Mouse (Mus musculus) heart, embryonic 15.5 days (tissue): ENCODE data around the gene Ralgps2. TPM values are rescaled to one million over a fixed set of nuclear protein-coding genes. Genes with fewer than 3 reads are reported as not detected.

ENCODE experiments used
- ATAC-seq: fragments of 200-750 bp; cut with Nextera tagmentation; replicated peaks from 2 replicates; pipeline ENCODE4 v1.8.0; 2017; ENCODE audit warnings: low read depth, moderate TSS enrichment; ENCODE audit not compliant: insufficient number of reproducible peaks, insufficient read depth, low FRiP score
- H3K27ac ChIP-seq: fragments of 300-500 bp; sonication (generic); 2 replicates; pipeline ENCODE4 v1.5.1; 2015; ENCODE audit warnings: mild to moderate bottlenecking, inconsistent platforms
- H3K27me3 ChIP-seq: fragments of 300-500 bp; sonication (generic); 2 replicates; pipeline ENCODE4 v1.6.1; 2015; ENCODE audit warnings: inconsistent platforms
- H3K36me3 ChIP-seq: fragments of 300-500 bp; sonication (generic); 2 replicates; pipeline ENCODE4 v1.6.1; 2015; ENCODE audit warnings: mild to moderate bottlenecking, inconsistent platforms
- H3K4me1 ChIP-seq: fragments of 300-500 bp; sonication (generic); replicated peaks from 2 replicates; pipeline ENCODE4 v1.6.1; 2015; ENCODE audit warnings: inconsistent platforms
- H3K4me2 ChIP-seq: fragments of 300-500 bp; sonication (generic); 2 replicates; pipeline ENCODE4 v1.6.1; 2015; ENCODE audit warnings: inconsistent platforms, mild to moderate bottlenecking, moderate library complexity
- H3K4me3 ChIP-seq: fragments of 300-500 bp; sonication (generic); 2 replicates; pipeline ENCODE4 v1.5.1; 2015; ENCODE audit warnings: mild to moderate bottlenecking, inconsistent platforms
- H3K9ac ChIP-seq: fragments of 300-500 bp; sonication (generic); 2 replicates; pipeline ENCODE4 v1.6.1; 2015; ENCODE audit warnings: mild to moderate bottlenecking, inconsistent platforms
- H3K9me3 ChIP-seq: fragments of 300-500 bp; sonication (generic); replicated peaks from 2 replicates; pipeline ENCODE4 v1.6.1; 2016; ENCODE audit warnings: inconsistent platforms
- WGBS: fragments of 180-500 bp; shearing (Covaris S2); methylation state at CpG from one replicate; pipeline ENCODE4 v1.1.7; 2015; ENCODE audit warnings: mixed read lengths; 5-methylcytosine and 5-hydroxymethylcytosine counted together
- polyA plus RNA-seq: library from polyadenylated mRNA; unstranded; fragments of >200 nt; fragmentation: Nextera tagmentation; extraction: Ambion mirVana; gene quantifications from 2 replicates; pipeline ENCODE4 v1.2.1, GENCODE M21; 2015

Gene Ralgps2
- polyA plus RNA-seq, 1 experiment from 2014 or later, result 54.1 TPM

- ATAC-seq, result no peak
- 74% methylated on average over 4 of the region's 4 CpGs for WGBS
- no peaks in the 10 kb centered on the region for H3K9me3 ChIP-seq
- peaks cover 43% of the 10 kb centered on the region for H3K4me1 ChIP-seq
- no peaks in the 10 kb centered on the region for H3K36me3 ChIP-seq
- H3K4me3 ChIP-seq, result peak overlapping the region; percentile 38
- peak overlapping the region; percentile 85 for H3K27ac ChIP-seq
- H3K27me3 ChIP-seq, result no peaks in the 10 kb centered on the region
- peak overlapping the region; percentile 42 for H3K9ac ChIP-seq
- peak overlapping the region; percentile 53 for H3K4me2 ChIP-seq
These were observed 159.8 kb downstream of the Ralgps2 start for GRCm38 (mm10) chr1:156779595-156779994.

- peak overlapping the region; percentile 85 for H3K27ac ChIP-seq
- H3K9me3 ChIP-seq, result no peaks in the 10 kb centered on the region
- 29% methylated on average over 6 of the region's 6 CpGs for WGBS
- peak; percentile 81 for ATAC-seq
- no peaks in the 10 kb centered on the region for H3K27me3 ChIP-seq
- H3K36me3 ChIP-seq, result no peaks in the 10 kb centered on the region
- H3K4me2 ChIP-seq, result peak overlapping the region; percentile 53
- H3K9ac ChIP-seq, result peak overlapping the region; percentile 42
- H3K4me1 ChIP-seq, result peaks cover 40% of the 10 kb centered on the region
- peak overlapping the region; percentile 38 for H3K4me3 ChIP-seq
These were observed 160.4 kb downstream of the Ralgps2 start for GRCm38 (mm10) chr1:156778977-156779376.

GRCm38 (mm10) chr1:156777896-156778295 is 161.5 kb downstream of the Ralgps2 start:
- no peaks in the 10 kb centered on the region for H3K36me3 ChIP-seq
- 94% methylated on average over 4 of the region's 4 CpGs for WGBS

GRCm38 (mm10) chr1:156775983-156776382 is 163.4 kb downstream of the Ralgps2 start:
- 91% methylated on average over 7 of the region's 7 CpGs for WGBS
- Histone ChIP-seq H3K27me3 (no peaks in the 10 kb centered on the region), H3K4me1 (peaks cover 22% of the 10 kb centered on the region), H3K4me2 (no peak overlapping the region), H3K9me3 (no peaks in the 10 kb centered on the region), H3K36me3 (no peaks in the 10 kb centered on the region), H3K9ac (no peak overlapping the region), H3K4me3 (no peak overlapping the region), H3K27ac (no peak overlapping the region)
- no peak for ATAC-seq

More at GRCm38 (mm10) chr1:156777896-156778295, 161.5 kb downstream of the Ralgps2 start:
- Histone ChIP-seq H3K9me3 (no peaks in the 10 kb centered on the region), H3K27ac (no peak overlapping the region), H3K4me1 (peaks cover 40% of the 10 kb centered on the region), H3K27me3 (no peaks in the 10 kb centered on the region), H3K4me2 (no peak overlapping the region), H3K9ac (no peak overlapping the region), H3K4me3 (no peak overlapping the region)
- ATAC-seq, result no peak

GRCm38 (mm10) chr1:156775190-156775589 is 164.2 kb downstream of the Ralgps2 start:
- no peak overlapping the region for H3K4me2 ChIP-seq
- ATAC-seq, result no peak
- WGBS, result 80% methylated on average over 4 of the region's 4 CpGs
- H3K9ac ChIP-seq, result no peak overlapping the region
- no peak overlapping the region for H3K27ac ChIP-seq
- H3K4me1 ChIP-seq, result peaks cover 16% of the 10 kb centered on the region
- H3K4me3 ChIP-seq, result no peak overlapping the region
- H3K27me3 ChIP-seq, result no peaks in the 10 kb centered on the region
- no peaks in the 10 kb centered on the region for H3K36me3 ChIP-seq
- no peaks in the 10 kb centered on the region for H3K9me3 ChIP-seq

GRCm38 (mm10) chr1:156770845-156771244 is 168.6 kb downstream of the Ralgps2 start:
- Histone ChIP-seq H3K9me3 (0 out of 2 replicates have a peak, but pooled peaks cover 8% of the 10 kb centered on the region), H3K27me3 (no peaks in the 10 kb centered on the region), H3K4me1 (no peaks in the 10 kb centered on the region), H3K4me2 (no peak overlapping the region), H3K27ac (no peak overlapping the region), H3K36me3 (no peaks in the 10 kb centered on the region), H3K4me3 (no peak overlapping the region), H3K9ac (no peak overlapping the region)
- WGBS, result 97% methylated on average over 10 of the region's 10 CpGs
- ATAC-seq, result no peak

- no peak overlapping the region for H3K27ac ChIP-seq
- H3K9me3 ChIP-seq, result 0 out of 2 replicates have a peak, but pooled peaks cover 8% of the 10 kb centered on the region
- ATAC-seq, result no peak
- no peaks in the 10 kb centered on the region for H3K27me3 ChIP-seq
- no peaks in the 10 kb centered on the region for H3K36me3 ChIP-seq
- WGBS, result 69% methylated on average over 18 of the region's 18 CpGs
- H3K4me3 ChIP-seq, result no peak overlapping the region
- H3K4me1 ChIP-seq, result no peaks in the 10 kb centered on the region
- no peak overlapping the region for H3K9ac ChIP-seq
- no peak overlapping the region for H3K4me2 ChIP-seq
These were observed 169.7 kb downstream of the Ralgps2 start for GRCm38 (mm10) chr1:156769621-156770297.

GRCm38 (mm10) chr1:156769163-156769562 is 170.3 kb downstream of the Ralgps2 start:
- Histone ChIP-seq H3K4me3 (no peak overlapping the region), H3K4me2 (no peak overlapping the region), H3K27ac (no peak overlapping the region), H3K9me3 (0 out of 2 replicates have a peak, but pooled peaks cover 8% of the 10 kb centered on the region), H3K4me1 (no peaks in the 10 kb centered on the region), H3K27me3 (no peaks in the 10 kb centered on the region), H3K9ac (no peak overlapping the region), H3K36me3 (no peaks in the 10 kb centered on the region)
- WGBS, result 47% methylated on average over 5 of the region's 5 CpGs
- no peak for ATAC-seq

GRCm38 (mm10) chr1:156765311-156765710 is 174.1 kb downstream of the Ralgps2 start:
- peaks cover 15% of the 10 kb centered on the region for H3K4me1 ChIP-seq
- H3K9me3 ChIP-seq, result 0 out of 2 replicates have a peak, but pooled peaks cover 8% of the 10 kb centered on the region
- WGBS, result 74% methylated on average over 3 of the region's 3 CpGs
- no peaks in the 10 kb centered on the region for H3K27me3 ChIP-seq
- H3K4me2 ChIP-seq, result no peak overlapping the region
- ATAC-seq, result no peak
- no peak overlapping the region for H3K9ac ChIP-seq
- no peak overlapping the region for H3K27ac ChIP-seq
- H3K36me3 ChIP-seq, result no peaks in the 10 kb centered on the region
- no peak overlapping the region for H3K4me3 ChIP-seq

- H3K4me2 ChIP-seq, result no peak overlapping the region
- no peak overlapping the region for H3K9ac ChIP-seq
- ATAC-seq, result no peak
- H3K4me1 ChIP-seq, result peaks cover 15% of the 10 kb centered on the region
- H3K4me3 ChIP-seq, result no peak overlapping the region
- WGBS, result 65% methylated on average over 6 of the region's 6 CpGs
- no peaks in the 10 kb centered on the region for H3K36me3 ChIP-seq
- no peak overlapping the region for H3K27ac ChIP-seq
- 0 out of 2 replicates have a peak, but pooled peaks cover 8% of the 10 kb centered on the region for H3K9me3 ChIP-seq
- no peaks in the 10 kb centered on the region for H3K27me3 ChIP-seq
These were observed 174.8 kb downstream of the Ralgps2 start for GRCm38 (mm10) chr1:156764584-156764983.

- H3K4me2 ChIP-seq, result no peak overlapping the region
- H3K9me3 ChIP-seq, result 0 out of 2 replicates have a peak, but pooled peaks cover 8% of the 10 kb centered on the region
- no peaks in the 10 kb centered on the region for H3K27me3 ChIP-seq
- H3K4me1 ChIP-seq, result peaks cover 15% of the 10 kb centered on the region
- 89% methylated on average over 6 of the region's 6 CpGs for WGBS
- no peaks in the 10 kb centered on the region for H3K36me3 ChIP-seq
- H3K4me3 ChIP-seq, result no peak overlapping the region
- H3K9ac ChIP-seq, result no peak overlapping the region
- no peak for ATAC-seq
- H3K27ac ChIP-seq, result no peak overlapping the region
These were observed 176.1 kb downstream of the Ralgps2 start for GRCm38 (mm10) chr1:156763280-156763679.

GRCm38 (mm10) chr1:156761430-156761801 is 178.0 kb downstream of the Ralgps2 start:
- peaks cover 15% of the 10 kb centered on the region for H3K4me1 ChIP-seq
- H3K4me2 ChIP-seq, result peak overlapping the region; percentile 22; the same call in 1 of the 2 replicates
- H3K27me3 ChIP-seq, result no peaks in the 10 kb centered on the region
- 34% methylated on average over 10 of the region's 10 CpGs for WGBS
- H3K4me3 ChIP-seq, result no peak overlapping the region
- H3K9me3 ChIP-seq, result 0 out of 2 replicates have a peak, but pooled peaks cover 5% of the 10 kb centered on the region
- no peaks in the 10 kb centered on the region for H3K36me3 ChIP-seq
- peak overlapping the region; percentile 83 for H3K27ac ChIP-seq
- peak; percentile 74 for ATAC-seq
- no peak overlapping the region for H3K9ac ChIP-seq
